Mouse (Mus musculus): Measurements from ENCODE around the gene 4921536K21Rik. TPM values are rescaled to one million over a fixed set of nuclear protein-coding genes. Genes with fewer than 3 reads are reported as not detected.

Gene 4921536K21Rik
- 0.68 and 0.86 TPM in 2 replicates for polyA plus RNA-seq (2011; ENCODE audit: insufficient read length, low read depth, missing spikeins)

- Histone ChIP-seq H3K4me1 (ENCODE audit: control insufficient read depth, insufficient read depth, low read length) (no peaks in the 10 kb centered on the region), H3K4me3 (ENCODE audit: insufficient read depth, low read length) (peak within 1 kb of the TSS; percentile 62), H3K27ac (ENCODE audit: insufficient read depth, low read length) (peak within 1 kb of the TSS; percentile 14)
- TF ChIP-seq CTCF (IDR thresholded peaks at IDR 0.05; ENCODE audit: borderline replicate concordance, insufficient read depth, low read length) = no peak
- TF ChIP-seq POLR2A (IDR thresholded peaks at IDR 0.05; ENCODE audit: low read depth, low read length) = peak; percentile 54
Measured at GRCm38 (mm10) chr11:3894406-3895281, at the start of gene 4921536K21Rik, which contains the start of gene Dusp18. Gene 4921536K21Rik (minus strand): TSS chr11:3895098. Gene Dusp18 (plus strand): TSS chr11:3895240.

GRCm38 (mm10) chr11:3941371-3941770, 46.5 kb upstream of the 4921536K21Rik start:
- Histone ChIP-seq H3K4me1 (ENCODE audit: control insufficient read depth, insufficient read depth, low read length) (no peaks in the 10 kb centered on the region), H3K4me3 (ENCODE audit: insufficient read depth, low read length) (no peak overlapping the region), H3K27ac (ENCODE audit: insufficient read depth, low read length) (no peak overlapping the region)
- TF ChIP-seq POLR2A (IDR thresholded peaks at IDR 0.05; ENCODE audit: low read depth, low read length) (no peak), CTCF (IDR thresholded peaks at IDR 0.05; ENCODE audit: borderline replicate concordance, insufficient read depth, low read length) (no peak)

DNA sequence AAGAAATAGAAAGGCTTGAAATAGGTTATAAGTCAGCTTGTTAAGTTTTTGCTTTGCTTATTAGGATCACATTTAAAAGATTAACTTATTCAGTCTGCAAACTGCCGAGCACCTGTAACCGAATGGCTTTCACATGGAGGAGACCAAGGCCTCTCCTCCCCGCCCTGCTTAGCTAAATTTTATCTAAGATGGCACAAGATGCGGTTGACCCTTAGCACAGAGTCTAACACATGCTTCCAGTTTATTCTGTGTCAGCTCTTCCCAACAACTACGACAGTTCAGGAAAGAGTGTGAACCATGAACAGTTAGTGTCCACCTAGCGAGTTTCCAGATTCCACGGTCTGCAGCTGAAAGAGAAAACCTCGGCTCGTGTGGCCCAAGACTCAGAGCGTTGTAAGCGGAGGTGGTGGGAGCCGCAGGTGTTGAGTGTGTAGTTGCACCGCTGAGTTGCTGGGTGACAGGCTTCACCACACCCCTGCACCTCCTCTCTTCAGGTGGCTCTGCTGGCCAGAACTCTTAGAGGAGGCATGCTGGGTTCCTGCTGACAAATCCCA, 42.5 kb upstream of the 4921536K21Rik start:
- TF ChIP-seq CTCF (IDR thresholded peaks at IDR 0.05; ENCODE audit: borderline replicate concordance, insufficient read depth, low read length) (no peak), POLR2A (IDR thresholded peaks at IDR 0.05; ENCODE audit: low read depth, low read length) (no peak)
- H3K4me1 ChIP-seq (ENCODE audit: control insufficient read depth, insufficient read depth, low read length) = no peaks in the 10 kb centered on the region
- H3K4me3 ChIP-seq (ENCODE audit: insufficient read depth, low read length) = no peak overlapping the region
- no peak overlapping the region for H3K27ac ChIP-seq (ENCODE audit: insufficient read depth, low read length)

DNA sequence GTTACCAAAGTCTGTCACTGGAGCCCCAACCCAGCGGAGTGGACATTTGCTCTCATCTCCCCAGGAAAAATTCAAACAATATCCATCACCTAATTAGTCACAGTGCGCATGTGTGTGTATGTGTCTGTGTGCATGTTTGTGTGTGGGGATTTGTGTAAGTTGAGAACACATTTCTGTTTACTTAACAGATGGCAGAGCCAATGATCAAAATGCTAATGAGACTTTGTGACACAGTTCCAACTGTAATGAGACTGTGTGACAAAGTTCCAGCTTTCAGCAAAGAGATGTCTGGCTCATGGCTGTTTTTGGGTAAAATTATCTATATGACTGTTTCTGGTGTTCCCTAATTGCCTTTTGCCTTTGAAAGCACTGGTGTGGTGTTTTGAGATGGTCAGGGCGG, 41.4 kb upstream of the 4921536K21Rik start:
- TF ChIP-seq CTCF (IDR thresholded peaks at IDR 0.05; ENCODE audit: borderline replicate concordance, insufficient read depth, low read length) (no peak), POLR2A (IDR thresholded peaks at IDR 0.05; ENCODE audit: low read depth, low read length) (no peak)
- no peak overlapping the region for H3K27ac ChIP-seq (ENCODE audit: insufficient read depth, low read length)
- no peak overlapping the region for H3K4me3 ChIP-seq (ENCODE audit: insufficient read depth, low read length)
- H3K4me1 ChIP-seq (ENCODE audit: control insufficient read depth, insufficient read depth, low read length) = peaks cover 1% of the 10 kb centered on the region; the same call in 1 of the 2 replicates

GRCm38 (mm10) chr11:3935135-3935534, 40.2 kb upstream of the 4921536K21Rik start:
- TF ChIP-seq CTCF (IDR thresholded peaks at IDR 0.05; ENCODE audit: borderline replicate concordance, insufficient read depth, low read length) = no peak
- no peak for TF ChIP-seq POLR2A (IDR thresholded peaks at IDR 0.05; ENCODE audit: low read depth, low read length)
- H3K4me3 ChIP-seq (ENCODE audit: insufficient read depth, low read length) = no peak overlapping the region
- peaks cover 2% of the 10 kb centered on the region; the same call in 1 of the 2 replicates for H3K4me1 ChIP-seq (ENCODE audit: control insufficient read depth, insufficient read depth, low read length)
- no peak overlapping the region for H3K27ac ChIP-seq (ENCODE audit: insufficient read depth, low read length)

DNA sequence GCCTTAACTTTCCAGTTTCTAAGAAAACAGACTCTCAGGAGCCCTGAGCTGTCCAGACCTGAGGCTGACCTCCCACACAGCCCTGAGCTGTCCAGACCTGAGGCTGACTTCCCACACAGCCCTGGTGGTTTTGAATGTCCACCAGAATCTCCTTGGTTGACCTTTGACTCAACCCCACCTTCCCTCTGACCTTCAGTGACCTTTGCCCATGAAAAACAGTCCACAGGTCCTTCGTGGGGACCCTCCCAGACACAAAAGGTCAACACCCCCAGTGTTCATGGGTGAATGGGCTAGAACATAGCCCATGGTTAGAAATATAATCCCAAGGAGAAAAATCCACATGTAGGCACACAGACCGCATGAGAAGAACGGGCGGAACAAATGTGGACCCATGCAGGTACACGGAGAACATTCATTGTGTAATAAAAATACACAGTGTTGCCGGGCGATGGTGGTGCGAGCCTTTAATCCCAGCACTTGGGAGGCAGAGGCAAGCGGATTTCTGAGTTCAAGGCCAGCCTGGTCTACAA, 38.9 kb upstream of the 4921536K21Rik start:
- Histone ChIP-seq H3K4me3 (ENCODE audit: insufficient read depth, low read length) (no peak overlapping the region), H3K4me1 (ENCODE audit: control insufficient read depth, insufficient read depth, low read length) (peaks cover 2% of the 10 kb centered on the region; the same call in 1 of the 2 replicates), H3K27ac (ENCODE audit: insufficient read depth, low read length) (no peak overlapping the region)
- TF ChIP-seq POLR2A (IDR thresholded peaks at IDR 0.05; ENCODE audit: low read depth, low read length) (no peak), CTCF (IDR thresholded peaks at IDR 0.05; ENCODE audit: borderline replicate concordance, insufficient read depth, low read length) (no peak)

- H3K4me3 ChIP-seq (ENCODE audit: insufficient read depth, low read length) = peak within 1 kb of the TSS; percentile 46
- H3K4me1 ChIP-seq (ENCODE audit: control insufficient read depth, insufficient read depth, low read length) = peaks cover 2% of the 10 kb centered on the region; the same call in 1 of the 2 replicates
- TF ChIP-seq CTCF (IDR thresholded peaks at IDR 0.05; ENCODE audit: borderline replicate concordance, insufficient read depth, low read length) (no peak), POLR2A (IDR thresholded peaks at IDR 0.05; ENCODE audit: low read depth, low read length) (peak; percentile 51; the same call in 1 of the 2 replicates)
- no peak within 1 kb of the TSS for H3K27ac ChIP-seq (ENCODE audit: insufficient read depth, low read length)
Measured at GRCm38 (mm10) chr11:3931511-3932211, 36.8 kb upstream of the 4921536K21Rik start, which contains the start of gene Tcn2. Gene Tcn2 (minus strand): TSS chr11:3932159.

GRCm38 (mm10) chr11:3930931-3931330, 36.0 kb upstream of the 4921536K21Rik start:
- peaks cover 2% of the 10 kb centered on the region; the same call in 1 of the 2 replicates for H3K4me1 ChIP-seq (ENCODE audit: control insufficient read depth, insufficient read depth, low read length)
- TF ChIP-seq CTCF (IDR thresholded peaks at IDR 0.05; ENCODE audit: borderline replicate concordance, insufficient read depth, low read length) (no peak), POLR2A (IDR thresholded peaks at IDR 0.05; ENCODE audit: low read depth, low read length) (no peak)
- no peak overlapping the region for H3K27ac ChIP-seq (ENCODE audit: insufficient read depth, low read length)
- peak overlapping the region; percentile 46 for H3K4me3 ChIP-seq (ENCODE audit: insufficient read depth, low read length)

- no peak overlapping the region for H3K4me3 ChIP-seq (ENCODE audit: insufficient read depth, low read length)
- TF ChIP-seq CTCF (IDR thresholded peaks at IDR 0.05; ENCODE audit: borderline replicate concordance, insufficient read depth, low read length) (no peak), POLR2A (IDR thresholded peaks at IDR 0.05; ENCODE audit: low read depth, low read length) (no peak)
- no peak overlapping the region for H3K27ac ChIP-seq (ENCODE audit: insufficient read depth, low read length)
- peaks cover 2% of the 10 kb centered on the region; the same call in 1 of the 2 replicates for H3K4me1 ChIP-seq (ENCODE audit: control insufficient read depth, insufficient read depth, low read length)
Measured at GRCm38 (mm10) chr11:3930019-3930418, 35.1 kb upstream of the 4921536K21Rik start.

Measured in embryonic fibroblast, embryonic 13.5 days (primary cell).